Mouse (Mus musculus): ENCODE measurements at regions not wholly inside any gene's neighbourhood (a gene's known extent, or its start where the extent isn't known, plus 50 kb on each side); places are given as distances from the start of the nearest gene placed in this dataset.

- ATAC-seq (replicated peaks; ENCODE audit: low FRiP score) = no peak
- Histone ChIP-seq H3K9ac (ENCODE audit: low read depth, low read length) (no peak overlapping the region), H3K4me3 (ENCODE audit: low read depth, low read length) (no peak overlapping the region), H3K4me1 (replicated peaks; ENCODE audit: control insufficient read depth, insufficient read depth, low read length) (peaks cover 4% of the 10 kb centered on the region), H3K4me2 (no peak overlapping the region), H3K27me3 (replicated peaks; ENCODE audit: control insufficient read depth, insufficient read depth, low read length) (no peaks in the 10 kb centered on the region), H3K27ac (ENCODE audit: low read depth, low read length) (no peak overlapping the region), H3K9me3 (ENCODE audit: control insufficient read depth, low read length) (no peaks in the 10 kb centered on the region), H3K36me3 (ENCODE audit: control insufficient read depth, insufficient read depth, low read length) (no peaks in the 10 kb centered on the region)
- 88% methylated on average over 4 of the region's 4 CpGs for WGBS
- DNase-seq (ENCODE audit: low spot score) = no peak
These were observed 60.2 kb upstream of the Slc6a6 start for GRCm38 (mm10) chr6:91623646-91624045.

GRCm38 (mm10) chr6:91629230-91629629, 54.6 kb upstream of the Slc6a6 start:
- Histone ChIP-seq H3K9me3 (ENCODE audit: control insufficient read depth, low read length) (no peaks in the 10 kb centered on the region), H3K4me1 (replicated peaks; ENCODE audit: control insufficient read depth, insufficient read depth, low read length) (no peaks in the 10 kb centered on the region), H3K9ac (ENCODE audit: low read depth, low read length) (no peak overlapping the region), H3K4me2 (no peak overlapping the region), H3K4me3 (ENCODE audit: low read depth, low read length) (no peak overlapping the region), H3K27me3 (replicated peaks; ENCODE audit: control insufficient read depth, insufficient read depth, low read length) (no peaks in the 10 kb centered on the region), H3K27ac (ENCODE audit: low read depth, low read length) (no peak overlapping the region), H3K36me3 (ENCODE audit: control insufficient read depth, insufficient read depth, low read length) (no peaks in the 10 kb centered on the region)
- no peak for DNase-seq (ENCODE audit: low spot score)
- no peak for ATAC-seq (replicated peaks; ENCODE audit: low FRiP score)
- 84% methylated on average over 4 of the region's 4 CpGs for WGBS

DNA sequence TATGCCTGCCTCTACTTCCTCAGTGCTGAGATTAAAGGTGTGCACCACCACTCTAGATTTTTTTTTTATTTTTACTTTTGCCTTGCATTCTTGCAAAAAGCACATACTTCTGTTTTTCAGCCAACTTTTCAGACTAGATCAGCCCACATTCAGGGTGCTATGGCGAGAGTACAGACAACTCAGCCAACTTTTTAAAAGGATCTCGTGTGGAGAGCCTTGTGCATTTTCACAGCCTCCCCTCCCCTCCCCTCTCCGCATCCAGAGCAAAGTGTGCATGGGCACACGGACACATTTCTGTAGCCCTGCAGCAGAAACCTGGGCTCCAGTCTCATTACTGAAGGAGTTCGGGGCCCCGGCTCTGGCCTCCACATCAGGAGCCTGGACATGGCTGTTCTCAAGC, 52.6 kb upstream of the Slc6a6 start:
- Histone ChIP-seq H3K36me3 (ENCODE audit: control insufficient read depth, insufficient read depth, low read length) (no peaks in the 10 kb centered on the region), H3K27me3 (replicated peaks; ENCODE audit: control insufficient read depth, insufficient read depth, low read length) (no peaks in the 10 kb centered on the region), H3K4me1 (replicated peaks; ENCODE audit: control insufficient read depth, insufficient read depth, low read length) (no peaks in the 10 kb centered on the region), H3K9me3 (ENCODE audit: control insufficient read depth, low read length) (no peaks in the 10 kb centered on the region), H3K9ac (ENCODE audit: low read depth, low read length) (no peak overlapping the region), H3K4me2 (no peak overlapping the region), H3K4me3 (ENCODE audit: low read depth, low read length) (no peak overlapping the region), H3K27ac (ENCODE audit: low read depth, low read length) (no peak overlapping the region)
- no peak for DNase-seq (ENCODE audit: low spot score)
- 88% methylated on average over 6 of the region's 6 CpGs for WGBS
- no peak for ATAC-seq (replicated peaks; ENCODE audit: low FRiP score)
